Mouse (Mus musculus): ENCODE data around the gene Prdx1.
"Not testable (repeated sequence)": the region's sequence is repeated elsewhere in the genome, so short reads cannot be mapped to it uniquely, and the experiment has no call there.

Prdx1 gene

DNA sequence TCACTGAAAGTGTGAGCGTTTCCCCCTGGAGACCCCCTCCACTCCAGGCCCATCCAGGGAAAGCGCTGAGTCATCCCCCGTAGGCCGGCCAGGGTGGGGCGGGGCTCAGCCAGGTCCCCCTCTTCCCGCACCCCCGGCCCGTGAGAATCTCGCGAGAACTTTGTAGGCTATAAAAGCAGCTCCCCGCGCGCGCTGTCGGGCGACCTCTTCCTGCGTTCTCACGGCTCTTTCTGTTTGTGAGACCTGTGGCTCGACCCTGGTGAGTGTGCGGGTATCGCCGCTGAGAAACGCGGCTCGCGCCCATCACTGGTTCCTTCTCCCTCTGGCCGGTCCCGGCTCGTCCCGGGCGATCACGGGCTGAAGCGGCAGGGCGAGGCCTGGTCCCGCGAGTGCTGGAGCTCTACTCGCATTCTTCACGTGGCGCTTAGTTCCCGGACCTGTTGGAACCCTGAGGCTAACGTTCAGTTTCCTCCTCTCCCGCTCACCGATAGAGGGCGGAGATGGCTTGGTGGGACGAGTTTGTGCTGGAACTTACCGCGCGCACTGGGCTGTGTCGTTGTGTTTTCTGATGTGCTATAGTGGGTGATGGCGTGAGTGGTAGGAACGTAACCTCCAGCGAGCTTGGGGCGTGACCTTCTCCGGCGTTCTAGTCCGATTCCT, at the start of gene Prdx1:
Prdx1 (plus strand) TSS at position 143 of the 660 bp plus-strand sequence.
- peak; percentile 98 for DNase-seq (ENCODE audit: low read depth)

DNA sequence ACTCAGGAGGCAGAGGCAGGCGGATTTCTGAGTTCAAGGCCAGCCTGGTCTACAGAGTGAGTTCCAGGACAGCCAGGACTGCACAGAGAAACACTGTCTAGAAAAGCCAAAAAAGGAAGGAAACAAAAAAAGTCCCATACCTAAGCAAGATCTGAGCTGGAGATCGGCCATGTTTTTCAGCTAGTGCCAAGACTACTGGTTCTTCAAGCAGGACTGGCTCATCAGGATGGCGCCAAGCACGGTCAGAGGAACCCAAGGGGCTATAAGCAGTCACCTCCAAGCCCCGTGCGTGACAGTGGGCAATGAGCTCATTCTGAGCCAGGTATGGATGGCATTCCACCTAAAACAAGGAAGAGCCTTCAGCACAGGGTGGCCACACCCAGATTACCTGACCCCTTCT, 46.5 kb upstream of the Prdx1 start:
- DNase-seq (ENCODE audit: low read depth) = no peak

DNA sequence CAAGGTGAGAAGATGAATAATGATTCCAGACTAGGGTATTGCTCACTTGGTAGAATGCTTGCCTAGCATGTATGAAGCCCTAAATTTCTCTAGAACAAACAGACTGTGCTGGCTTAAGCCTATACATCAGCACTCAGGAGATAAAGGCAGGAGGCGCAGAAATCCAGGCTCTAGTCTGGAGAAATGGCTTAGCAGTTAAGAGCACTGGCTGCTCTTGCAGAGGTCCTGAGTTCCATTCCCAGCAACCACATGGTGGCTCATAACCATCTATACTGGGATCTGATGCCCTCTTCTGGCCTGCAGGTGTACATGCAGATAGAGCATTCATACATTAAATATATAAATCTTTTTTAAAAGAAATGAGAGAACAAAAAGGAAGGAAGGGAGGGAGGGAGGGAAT, 43.3 kb upstream of the Prdx1 start:
- DNase-seq (ENCODE audit: low read depth) = no peak

DNA sequence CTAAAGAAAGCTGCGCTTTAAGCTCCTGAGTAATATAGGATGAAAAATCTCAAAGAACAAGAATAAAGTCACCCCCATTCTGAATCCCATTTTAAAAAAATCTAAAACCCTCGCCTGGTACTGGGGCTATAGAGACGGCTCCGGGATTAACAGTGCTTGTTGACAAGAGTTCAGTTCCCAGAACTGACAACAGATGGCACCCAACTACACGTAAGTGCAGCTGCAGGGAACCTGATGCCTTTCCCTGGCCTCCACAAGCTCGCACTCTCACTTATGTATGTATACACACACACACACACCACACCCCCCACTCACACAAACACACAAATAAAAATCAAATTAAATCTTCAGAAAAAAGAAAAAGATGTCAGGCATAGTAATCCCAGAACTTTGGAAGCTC, 41.0 kb upstream of the Prdx1 start:
- peak; percentile 75 for DNase-seq (ENCODE audit: low read depth)

DNA sequence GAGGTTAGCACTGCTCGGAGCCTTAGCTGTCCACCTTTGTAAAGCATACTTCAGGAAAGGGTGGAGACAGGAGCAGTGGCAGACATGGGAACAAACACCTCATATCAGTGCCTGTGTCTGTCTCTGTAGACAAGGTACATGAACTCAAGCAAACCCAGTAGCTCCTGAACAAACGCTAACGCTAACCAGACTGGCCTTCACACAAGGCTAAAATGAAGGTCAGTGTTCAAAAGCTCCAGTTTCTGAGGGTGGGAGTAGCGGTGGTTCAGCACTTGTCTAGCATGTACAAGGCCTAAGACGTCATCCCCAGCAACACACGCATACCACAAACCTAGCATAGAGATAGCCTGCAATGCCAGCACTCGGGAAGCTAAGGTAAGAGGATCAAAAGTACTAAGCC, 39.7 kb upstream of the Prdx1 start:
- no peak for DNase-seq (ENCODE audit: low read depth)

DNA sequence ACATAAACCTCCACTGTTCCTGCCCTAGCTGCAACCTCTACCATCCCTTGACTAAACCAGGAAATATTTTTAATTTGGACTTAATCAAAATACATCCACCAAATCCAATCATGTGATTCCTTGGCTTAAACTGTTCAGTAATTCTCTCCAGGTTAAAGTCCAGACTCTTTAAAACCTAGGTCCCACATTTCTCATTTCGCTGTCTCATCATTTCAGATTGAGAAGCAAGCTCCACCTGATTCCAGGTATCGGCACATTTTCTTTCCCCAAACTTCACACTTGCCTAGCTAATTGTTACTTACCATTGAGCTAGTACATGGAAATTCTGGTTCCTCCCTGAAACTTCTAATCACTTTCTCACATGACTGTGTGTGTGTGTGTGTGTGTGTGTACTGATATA, 35.9 kb upstream of the Prdx1 start:
- no peak for DNase-seq (ENCODE audit: low read depth)

DNA sequence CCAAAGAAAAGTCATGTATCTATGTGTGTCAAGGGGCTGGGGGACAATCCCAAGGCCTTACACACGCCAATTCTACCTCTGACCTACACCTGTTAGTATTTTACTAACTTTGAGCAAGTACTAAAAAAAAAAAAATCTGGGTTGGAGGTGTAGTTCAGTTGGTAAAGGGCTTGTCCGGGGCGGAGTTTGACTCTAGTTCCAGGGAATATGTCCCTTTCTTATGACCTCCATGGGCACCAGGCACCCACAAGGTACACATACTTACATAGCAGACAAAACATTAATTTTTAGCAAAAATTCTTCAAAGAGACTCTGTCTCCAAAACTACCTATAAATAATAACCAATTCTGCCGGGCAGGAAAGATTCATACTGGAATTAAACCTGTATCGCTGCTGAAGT, 35.0 kb upstream of the Prdx1 start:
- no peak for DNase-seq (ENCODE audit: low read depth)

DNA sequence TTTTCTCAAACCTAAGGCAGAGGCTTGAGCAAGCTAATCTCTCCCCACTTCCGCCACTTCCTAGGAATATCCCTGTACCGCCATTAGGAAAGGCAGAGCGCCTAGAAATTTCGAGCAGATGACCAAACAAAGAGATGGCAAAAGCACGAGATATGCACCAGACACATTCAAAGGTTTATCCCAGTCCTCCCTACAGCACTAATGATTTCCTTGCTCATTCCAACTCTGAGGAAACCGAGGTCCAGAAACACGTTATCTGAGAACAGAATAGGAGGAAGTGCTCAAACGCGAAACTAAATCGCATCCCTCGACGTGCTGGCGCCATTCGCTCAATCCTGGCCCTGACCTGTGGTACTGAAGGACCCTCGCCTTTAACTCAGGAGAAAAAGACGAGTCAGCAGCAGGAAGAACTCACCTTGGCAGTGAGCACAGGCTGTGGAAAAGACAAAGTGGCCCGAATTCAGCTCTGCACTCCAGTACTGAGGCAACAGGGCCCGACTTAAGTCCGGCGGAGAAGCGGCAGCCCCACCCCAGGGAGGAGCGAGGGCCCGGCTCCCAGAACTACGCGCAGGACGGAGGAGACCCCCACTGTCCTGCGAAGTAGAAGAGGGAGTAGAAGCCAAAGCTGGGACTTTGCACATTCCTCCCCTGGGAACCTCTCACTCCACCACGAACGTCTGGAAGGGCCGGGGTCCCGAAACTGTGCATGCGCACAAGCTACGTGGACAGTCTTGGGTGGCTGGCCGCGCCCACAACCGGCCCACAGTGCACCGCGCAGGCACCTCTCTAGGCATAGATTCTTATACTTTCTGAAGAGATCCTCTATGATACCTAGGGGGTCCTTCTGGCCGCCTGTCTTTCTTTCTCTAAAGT, 34.2 kb upstream of the Prdx1 start, which contains the start of gene Akr1a1:
Akr1a1 (minus strand) TSS at position 757 of the 873 bp plus-strand sequence.
- DNase-seq (ENCODE audit: low read depth) = peak; percentile 97

DNA sequence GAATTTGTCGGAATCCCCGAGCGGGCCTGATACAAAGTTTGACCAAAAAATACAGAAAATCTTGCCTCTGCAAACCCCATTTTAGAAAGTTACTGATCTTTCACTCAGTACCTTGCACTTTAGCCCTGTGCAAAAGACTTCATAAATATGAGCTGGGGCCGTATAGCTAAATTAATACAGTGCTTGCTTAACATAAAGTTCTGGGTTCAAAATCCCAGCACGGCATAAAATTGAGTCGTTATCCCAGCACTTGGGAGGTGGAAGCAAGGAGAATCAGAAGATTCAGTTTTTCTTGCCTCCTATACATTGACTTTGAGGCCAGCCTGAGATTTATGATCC, 33.6 kb upstream of the Prdx1 start:
- no peak for DNase-seq (ENCODE audit: low read depth)

DNA sequence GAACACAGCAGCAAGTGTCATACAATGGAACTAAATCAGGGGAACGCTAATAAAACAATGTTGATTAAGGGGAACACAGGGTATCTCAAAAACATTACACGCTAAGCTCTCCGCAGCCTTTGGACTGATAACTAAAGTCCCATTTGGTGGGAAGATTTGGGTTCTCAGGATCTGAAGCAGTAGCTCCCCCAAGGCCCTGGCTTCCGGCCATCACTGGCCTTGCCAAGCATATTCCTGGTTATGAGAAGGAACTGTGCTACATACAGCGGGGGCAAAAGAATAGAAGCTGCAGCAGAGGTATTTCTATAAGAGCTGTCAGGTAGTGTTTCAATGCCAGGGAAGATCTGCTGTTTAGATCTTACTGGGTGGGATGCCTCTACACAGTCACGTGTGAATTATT, 32.1 kb upstream of the Prdx1 start:
- peak; percentile 30 for DNase-seq (ENCODE audit: low read depth)

DNA sequence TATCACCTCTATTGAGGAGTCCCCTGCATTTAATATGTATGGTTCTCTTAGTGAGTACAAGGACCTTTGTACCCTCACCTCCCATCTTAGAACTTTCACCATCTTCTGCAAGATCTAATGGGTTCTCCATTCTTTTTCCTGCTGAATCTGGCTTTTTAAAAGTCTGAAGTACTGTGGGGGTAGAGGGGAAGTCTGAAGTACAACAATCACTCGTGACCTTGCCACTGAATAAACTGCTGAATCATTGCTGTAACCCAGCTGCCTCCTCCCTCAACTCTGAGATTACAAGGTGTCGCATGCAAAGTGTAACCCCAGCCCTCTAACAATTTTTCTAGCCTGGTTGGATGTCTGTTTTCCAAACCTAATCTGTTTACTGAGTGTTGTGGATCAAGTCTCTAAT, 30.2 kb upstream of the Prdx1 start:
- peak; percentile 33 for DNase-seq (ENCODE audit: low read depth)

DNA sequence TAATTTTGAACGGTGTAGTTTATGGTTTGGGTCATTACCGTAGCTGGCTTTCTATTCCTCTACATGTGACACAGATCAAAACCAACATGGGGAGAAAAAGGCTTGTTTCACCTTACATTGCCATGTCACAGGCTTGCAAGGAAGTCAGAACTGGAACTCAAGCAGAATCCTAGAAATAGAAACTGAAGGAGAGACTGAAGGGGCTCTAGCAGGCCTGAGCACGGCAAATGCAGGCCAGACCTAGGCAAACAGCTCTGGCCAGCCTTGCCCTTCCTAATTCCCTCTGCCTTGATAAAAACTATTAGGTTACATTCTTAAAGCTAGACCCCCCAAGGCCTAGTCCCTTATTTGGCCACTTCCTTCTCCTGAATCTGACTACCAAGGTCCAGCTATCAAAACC, 29.7 kb upstream of the Prdx1 start:
- no peak for DNase-seq (ENCODE audit: low read depth)

DNA sequence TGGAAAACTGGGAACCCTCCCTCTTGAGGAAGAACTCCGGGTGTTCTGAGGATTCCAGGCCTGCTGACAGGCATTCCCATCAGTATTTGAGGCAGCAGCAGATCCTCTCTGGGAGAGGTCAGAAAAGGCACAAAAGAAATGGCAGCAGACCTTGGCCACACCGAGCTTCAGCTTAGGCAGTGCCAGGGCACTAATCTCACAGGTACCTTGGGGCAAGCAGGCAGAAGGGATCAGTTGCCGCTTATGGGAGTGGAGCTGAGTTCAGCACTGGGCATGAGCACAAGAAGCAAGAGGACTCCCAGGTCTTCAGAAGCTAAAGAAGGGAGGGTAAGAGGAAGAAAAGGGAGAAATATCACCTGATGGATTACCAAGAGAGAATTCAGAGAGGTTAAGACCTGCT, 27.4 kb upstream of the Prdx1 start:
- no peak for DNase-seq (ENCODE audit: low read depth)

DNA sequence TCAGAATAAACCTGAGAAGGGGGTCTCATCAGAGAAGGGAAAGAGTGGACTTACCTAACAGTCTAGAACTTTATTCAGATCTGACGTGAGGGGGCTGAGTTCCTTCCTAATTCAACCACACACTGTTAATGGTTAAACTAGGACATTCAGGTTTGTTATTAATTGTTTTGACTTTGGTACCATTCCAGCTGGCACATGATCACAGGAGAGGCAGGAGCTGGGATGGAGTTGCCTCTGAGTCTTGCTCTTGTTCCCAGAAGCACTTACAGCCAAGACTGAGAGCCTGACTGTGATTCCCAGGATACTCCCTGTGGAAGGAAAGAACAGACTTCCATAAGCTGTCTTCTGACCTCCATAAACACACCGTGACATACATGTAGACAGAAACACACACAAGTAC, 25.9 kb upstream of the Prdx1 start:
- peak; percentile 31 for DNase-seq (ENCODE audit: low read depth)

DNA sequence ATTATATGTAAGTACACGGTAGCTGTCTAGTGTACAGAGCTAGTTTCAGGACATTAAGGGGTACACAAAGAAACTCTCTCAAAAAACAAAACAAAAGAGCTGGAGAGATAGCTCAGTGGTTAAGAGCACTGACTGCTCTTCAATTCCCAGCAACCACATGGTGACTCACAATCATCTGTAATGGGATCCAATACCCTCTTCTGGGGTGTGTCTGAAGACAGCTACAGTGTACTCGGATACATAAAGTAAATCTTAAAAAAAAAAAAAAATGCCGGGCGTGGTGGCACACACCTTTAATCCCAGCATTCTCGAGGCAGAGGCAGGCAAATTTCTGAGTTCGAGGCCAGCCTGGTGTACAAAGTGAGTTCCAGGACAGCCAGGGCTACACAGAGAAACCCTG, 25.4 kb upstream of the Prdx1 start:
- not testable (repeated sequence) for DNase-seq (ENCODE audit: low read depth)

DNA sequence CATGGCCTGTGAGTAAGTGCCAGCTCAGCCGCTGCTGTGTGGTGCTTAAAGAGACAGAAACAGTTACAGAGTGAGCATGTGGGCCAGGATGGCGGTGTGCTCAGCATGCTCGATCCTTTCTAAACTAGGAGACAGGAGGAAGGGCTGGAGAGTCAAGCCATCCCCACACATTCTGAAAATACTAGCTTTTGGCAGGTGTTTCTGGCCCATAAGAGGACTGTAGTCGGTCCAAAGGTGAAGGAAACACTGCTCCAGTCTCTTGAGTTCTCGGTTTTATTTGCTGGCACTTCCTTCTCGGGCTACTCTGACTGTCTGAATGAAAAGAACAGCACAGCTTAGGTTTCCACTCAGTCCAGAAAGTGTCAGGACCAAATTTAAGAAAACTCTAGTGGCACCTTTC, 24.5 kb upstream of the Prdx1 start:
- no peak for DNase-seq (ENCODE audit: low read depth)

DNA sequence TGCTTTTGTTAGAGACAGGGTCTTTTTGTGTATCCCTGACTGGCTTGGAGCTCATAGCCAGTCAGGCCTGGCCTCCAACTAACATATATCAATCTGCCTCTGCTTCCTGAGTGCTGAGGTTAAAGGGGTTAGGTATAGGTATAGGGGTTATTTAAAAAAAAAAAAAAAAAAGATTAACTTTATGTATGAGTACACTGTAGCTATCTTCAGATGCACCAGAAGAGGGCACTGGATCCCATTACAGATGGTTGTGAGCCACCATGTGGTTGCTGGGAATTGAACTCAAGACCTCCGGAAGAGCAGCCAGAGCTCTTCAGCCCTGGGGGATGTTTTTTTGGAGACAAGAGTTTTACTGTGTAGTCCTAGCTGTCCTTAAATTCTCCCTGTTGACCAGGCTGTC, 23.3 kb upstream of the Prdx1 start:
- DNase-seq (ENCODE audit: low read depth) = no peak

DNA sequence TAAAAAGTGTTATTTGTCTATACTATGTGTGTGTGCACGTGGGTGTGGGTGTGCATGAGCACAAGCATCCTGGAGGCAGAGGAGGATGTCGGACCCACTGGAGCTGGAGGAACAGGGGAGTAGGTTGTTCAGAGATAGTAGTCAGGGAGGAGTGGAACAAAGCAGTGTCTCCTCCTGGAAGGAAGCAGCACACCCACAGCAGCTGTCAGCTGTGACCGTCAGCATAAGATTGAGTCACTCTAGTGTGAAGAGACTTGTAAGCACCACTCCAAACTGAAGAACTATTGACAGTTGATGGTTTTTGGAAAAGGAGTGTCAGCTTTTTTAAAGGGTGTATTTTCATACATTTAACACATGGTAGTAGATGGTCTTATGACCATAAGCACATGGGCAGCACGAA, 18.7 kb upstream of the Prdx1 start:
- DNase-seq (ENCODE audit: low read depth) = no peak

DNA sequence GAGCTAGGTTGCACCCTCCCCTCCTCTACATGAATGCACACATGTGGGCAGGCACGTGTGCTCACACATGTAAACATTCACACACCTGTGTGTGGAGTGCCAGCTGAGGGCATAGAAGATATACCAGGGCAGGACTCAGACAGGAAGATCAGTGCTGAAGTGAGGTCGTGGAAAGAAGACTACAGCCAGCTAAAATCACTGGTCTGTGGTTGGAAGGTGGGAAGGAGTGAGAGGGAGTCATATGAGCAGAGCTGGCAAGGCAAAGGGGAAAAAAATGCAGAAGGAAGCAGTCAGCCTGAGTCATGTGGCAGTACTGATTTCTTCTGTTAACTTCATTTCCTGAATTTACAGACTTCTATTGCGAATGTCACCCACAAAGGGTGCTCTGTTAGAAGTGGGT, 17.2 kb upstream of the Prdx1 start:
- DNase-seq (ENCODE audit: low read depth) = peak; percentile 86

DNA sequence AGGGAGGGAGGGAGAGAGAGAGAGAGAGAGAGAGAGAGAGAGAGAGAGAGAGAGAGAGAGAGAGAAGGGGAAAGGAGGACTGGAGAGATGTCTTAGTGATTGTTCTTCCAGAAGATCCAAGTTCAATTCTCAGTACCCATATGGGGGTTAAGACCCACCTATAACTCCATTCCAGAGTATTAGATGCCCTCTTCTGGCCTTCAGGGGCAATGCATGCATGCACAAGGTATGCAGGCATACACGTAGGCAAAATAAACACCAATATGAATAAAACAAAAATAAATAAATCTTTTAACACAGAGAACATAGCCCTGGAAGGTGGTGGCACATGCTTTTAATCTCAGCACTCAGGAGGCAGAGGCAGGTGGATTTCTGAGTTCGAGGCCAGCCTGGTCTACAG, 16.1 kb upstream of the Prdx1 start:
- peak; percentile 37 for DNase-seq (ENCODE audit: low read depth)

DNA sequence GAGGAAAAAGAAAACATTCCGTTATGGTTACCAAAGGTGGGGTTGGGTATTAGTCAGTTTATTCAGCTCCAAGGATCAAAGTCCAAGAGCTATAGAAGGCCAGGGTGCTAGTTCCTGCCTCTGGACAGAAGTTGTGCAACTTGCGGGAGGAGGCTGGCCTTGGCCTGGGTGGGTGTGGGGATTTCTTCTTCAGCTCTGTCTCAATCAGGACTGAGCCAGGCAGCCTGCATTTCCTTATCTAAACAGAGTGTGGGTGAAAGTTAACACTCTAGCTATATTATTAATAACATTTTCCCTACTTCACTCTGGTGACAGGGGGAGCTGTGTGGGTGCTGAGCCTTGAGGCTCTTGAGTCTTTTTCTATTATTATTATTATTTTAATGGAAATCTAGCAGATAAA, 12.6 kb upstream of the Prdx1 start:
- peak; percentile 80 for DNase-seq (ENCODE audit: low read depth)

DNA sequence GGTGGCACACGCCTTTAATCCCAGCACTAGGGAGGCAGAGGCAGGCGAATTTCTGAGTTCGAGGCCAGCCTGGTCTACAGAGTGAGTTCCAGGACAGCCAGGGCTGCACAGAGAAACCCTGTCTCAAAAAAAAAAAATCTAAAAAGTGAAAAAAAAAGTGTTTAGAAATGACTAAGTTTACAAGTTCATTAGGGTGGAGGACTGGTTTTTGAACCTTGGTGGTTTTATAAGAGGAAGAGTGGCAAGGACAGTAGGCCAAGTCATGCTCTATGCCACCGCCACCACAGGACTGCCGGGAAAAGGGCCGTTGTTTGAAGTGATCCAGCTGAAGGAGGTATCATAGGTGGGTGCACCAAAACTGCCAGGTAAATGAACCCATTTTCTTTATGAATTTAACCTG, 10.6 kb upstream of the Prdx1 start:
- not testable (repeated sequence) for DNase-seq (ENCODE audit: low read depth)

DNA sequence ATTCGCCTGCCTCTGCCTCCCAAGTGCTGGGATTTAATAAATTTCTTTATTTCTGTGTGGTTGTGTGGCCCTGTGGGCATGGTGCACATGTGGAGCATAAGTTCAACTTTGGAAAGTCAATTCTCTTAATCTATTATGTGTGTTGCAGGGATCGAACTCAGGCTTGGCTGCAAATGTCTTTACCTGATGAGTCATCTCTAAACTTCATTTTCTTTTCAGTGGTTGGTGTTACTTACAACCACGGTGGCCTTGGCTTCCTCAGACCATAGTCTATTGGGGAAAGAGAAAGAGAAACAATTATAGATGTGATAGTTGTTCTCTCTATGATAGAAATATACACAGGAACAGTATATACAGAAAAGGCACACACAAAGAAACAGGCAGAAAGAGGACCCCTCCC, 9.3 kb upstream of the Prdx1 start:
- peak; percentile 25 for DNase-seq (ENCODE audit: low read depth)

DNA sequence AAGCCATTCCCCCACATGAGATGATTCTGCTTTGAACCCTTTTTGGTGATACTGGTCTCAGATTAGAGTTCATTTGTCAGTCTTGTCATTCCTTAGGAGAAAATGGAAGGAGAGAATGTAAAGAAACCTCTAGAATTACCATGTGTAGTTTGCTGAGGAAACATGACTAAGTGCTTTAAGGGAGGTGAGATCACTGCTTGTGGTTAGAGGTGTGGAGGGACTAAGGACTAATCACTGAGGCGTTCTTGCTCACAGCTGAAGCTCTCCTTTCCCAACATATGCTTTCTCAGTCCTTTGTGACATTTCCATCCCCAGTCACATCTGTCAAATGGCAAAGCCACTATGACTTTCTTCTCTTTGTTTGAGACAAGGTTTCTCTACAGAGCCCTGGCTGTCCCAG, 7.5 kb upstream of the Prdx1 start:
- peak; percentile 27 for DNase-seq (ENCODE audit: low read depth)

Data from NIH3T3 (cell line).